Mouse (Mus musculus) cerebellum, postnatal 36 days (tissue): ENCODE measurements around the gene Helq.
A peak's percentile ranks its signal among the peaks of the same experiment; 100 is the strongest.

Experiments used
- DNase-seq, 2 experiments: peaks; one replicate each; pipeline ENCODE4 v3.0.0; 2021 to 2022; ENCODE audit warnings: mixed read lengths in 2 of 2

The Helq gene

GRCm38 (mm10) chr5:100776900-100777299 is 21.5 kb downstream of the Helq start:
- no peak for DNase-seq

- DNase-seq, result no peak
These were observed 22.5 kb downstream of the Helq start for GRCm38 (mm10) chr5:100775778-100776404.

- DNase-seq, result no peak
These were observed 26.8 kb downstream of the Helq start for GRCm38 (mm10) chr5:100771575-100771974.

DNA sequence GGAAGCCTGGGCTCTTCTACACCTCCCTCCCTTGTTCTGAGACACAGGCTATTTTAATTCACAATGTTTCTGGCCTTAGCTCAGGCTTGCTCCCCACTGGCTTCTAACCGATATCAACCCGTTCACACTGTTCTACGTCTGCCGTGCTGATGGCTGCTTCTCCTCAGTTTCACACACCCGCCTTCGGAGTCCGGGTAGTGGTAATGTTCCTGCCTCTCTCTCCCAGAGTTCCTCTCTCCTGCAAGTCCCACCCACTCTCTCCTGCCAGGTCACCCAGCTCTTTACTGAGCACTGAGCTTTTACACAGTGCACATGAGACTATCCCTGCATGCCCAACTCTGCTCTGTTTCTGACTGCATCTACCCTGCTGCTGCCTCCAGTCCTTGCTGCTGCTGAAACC is 32.4 kb downstream of the Helq start:
- no peak for DNase-seq

DNA sequence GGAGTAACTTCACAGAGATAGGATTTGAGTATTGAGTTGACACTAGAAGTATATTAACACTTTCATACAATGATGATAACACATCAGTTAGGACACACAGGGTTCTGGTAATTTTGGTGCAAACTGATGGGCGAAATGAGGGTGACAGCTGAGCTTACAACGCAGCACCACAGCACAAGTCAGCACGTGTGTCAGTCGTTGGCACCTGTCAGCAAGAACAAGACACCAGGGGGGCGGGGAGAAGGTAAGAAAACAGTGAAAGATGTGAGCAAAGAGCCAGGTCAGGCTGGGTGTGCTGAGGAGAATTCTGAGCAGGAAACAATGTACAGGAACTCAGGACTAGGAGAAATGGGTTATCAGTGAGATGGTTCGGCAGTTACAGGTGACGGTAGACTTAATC is 36.7 kb downstream of the Helq start:
- no peak for DNase-seq

- DNase-seq, result no peak
These were observed 38.2 kb downstream of the Helq start for GRCm38 (mm10) chr5:100760049-100760663.

GRCm38 (mm10) chr5:100758121-100758520 is 40.3 kb downstream of the Helq start:
- DNase-seq, result no peak

GRCm38 (mm10) chr5:100753407-100753806 is 45.0 kb downstream of the Helq start:
- peak; percentile 43 to 63 for DNase-seq

- DNase-seq, result no peak
These were observed 46.7 kb downstream of the Helq start for GRCm38 (mm10) chr5:100751655-100752054.

DNA sequence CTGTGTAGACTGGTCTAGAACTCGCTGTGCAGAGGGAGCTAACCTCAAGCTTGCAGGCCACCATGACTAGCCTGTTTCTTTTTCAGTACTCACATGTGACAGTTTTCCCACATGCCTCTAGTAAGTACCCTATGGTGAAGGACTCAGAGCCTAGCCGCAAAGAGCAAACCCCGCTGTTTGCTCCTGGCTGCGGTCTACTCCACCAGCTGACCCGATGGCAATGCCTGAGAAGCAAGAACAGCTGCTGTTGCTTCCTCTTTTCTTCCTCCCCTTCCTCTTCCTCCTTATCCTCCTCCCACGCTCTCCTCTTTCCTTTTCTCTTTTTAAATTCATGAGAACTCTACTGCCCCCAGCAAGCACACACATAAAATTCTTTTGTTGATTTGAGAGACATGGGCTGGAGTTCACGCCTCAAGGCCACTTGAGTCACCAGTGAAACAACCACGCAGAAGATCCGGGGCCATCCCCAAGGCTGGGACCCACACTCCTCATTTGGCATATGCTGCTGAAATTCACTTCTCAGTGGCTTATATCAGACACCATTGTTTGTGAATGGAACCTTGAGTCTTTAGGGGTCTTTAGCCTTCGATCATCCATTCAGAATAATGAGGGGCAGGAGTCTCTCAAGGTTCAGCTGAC is 47.7 kb downstream of the Helq start:
- no peak for DNase-seq

DNA sequence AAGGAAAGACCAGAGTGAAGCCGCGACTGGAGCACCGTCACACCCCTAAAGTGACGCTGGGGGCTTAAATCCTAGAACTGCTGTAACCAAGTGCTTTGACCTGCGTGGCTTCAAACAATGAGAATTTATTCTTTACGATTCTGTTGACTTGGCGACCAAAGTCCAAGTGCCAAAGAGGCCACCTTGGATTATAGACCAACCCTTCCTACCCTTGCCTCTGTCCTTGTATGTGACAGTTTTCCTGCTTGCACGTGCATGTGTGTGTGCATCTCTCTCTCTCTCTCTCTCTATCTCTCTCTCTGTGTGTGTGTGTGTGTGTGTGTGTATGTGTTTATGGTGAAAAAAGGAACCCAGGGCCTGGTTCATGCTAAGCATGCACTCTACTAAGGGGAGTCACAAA is 59.6 kb downstream of the Helq start:
- no peak for DNase-seq

GRCm38 (mm10) chr5:100736919-100737318 is 61.5 kb downstream of the Helq start:
- no peak for DNase-seq

- DNase-seq, result no peak
These were observed 63.9 kb downstream of the Helq start for GRCm38 (mm10) chr5:100734535-100734934.

DNA sequence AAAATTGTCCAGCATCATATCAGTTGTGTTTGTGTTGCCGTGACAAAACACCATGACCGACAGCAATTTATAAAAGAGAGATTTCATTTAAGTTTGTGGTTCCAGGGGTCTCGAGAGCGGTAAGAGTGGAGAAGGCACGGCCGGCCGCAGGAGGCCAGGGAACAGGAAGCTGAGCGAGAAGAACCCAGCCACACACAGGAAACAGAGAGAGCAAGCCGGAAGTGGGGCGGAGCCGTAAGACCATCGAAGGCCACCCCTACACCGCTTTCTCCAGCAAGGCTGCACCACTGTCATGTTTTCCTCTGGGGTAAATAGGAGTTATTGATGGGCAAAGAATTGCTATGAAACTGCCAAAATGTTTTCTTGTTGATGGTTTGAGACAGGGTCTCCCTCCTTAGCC is 69.6 kb downstream of the Helq start:
- no peak for DNase-seq

DNA sequence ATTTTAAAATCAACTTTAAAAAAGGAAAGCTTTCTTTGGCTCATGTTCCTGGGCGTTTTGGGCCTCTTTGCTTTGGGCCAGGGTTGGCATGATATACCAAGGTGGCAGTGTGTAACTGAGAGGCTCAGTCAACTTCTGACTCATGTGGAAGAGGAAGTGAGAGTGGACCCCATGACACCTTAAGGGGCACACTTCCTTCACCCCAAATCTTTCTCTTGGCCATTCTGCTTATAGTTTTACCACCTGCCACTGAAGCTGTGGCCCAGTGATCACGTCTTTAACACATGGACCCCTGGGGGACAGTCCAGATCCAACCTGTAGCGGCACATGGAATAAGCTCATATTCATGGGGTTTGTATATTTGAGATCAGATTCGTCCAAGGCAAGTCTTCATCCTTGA is 72.4 kb downstream of the Helq start:
- no peak for DNase-seq

DNA sequence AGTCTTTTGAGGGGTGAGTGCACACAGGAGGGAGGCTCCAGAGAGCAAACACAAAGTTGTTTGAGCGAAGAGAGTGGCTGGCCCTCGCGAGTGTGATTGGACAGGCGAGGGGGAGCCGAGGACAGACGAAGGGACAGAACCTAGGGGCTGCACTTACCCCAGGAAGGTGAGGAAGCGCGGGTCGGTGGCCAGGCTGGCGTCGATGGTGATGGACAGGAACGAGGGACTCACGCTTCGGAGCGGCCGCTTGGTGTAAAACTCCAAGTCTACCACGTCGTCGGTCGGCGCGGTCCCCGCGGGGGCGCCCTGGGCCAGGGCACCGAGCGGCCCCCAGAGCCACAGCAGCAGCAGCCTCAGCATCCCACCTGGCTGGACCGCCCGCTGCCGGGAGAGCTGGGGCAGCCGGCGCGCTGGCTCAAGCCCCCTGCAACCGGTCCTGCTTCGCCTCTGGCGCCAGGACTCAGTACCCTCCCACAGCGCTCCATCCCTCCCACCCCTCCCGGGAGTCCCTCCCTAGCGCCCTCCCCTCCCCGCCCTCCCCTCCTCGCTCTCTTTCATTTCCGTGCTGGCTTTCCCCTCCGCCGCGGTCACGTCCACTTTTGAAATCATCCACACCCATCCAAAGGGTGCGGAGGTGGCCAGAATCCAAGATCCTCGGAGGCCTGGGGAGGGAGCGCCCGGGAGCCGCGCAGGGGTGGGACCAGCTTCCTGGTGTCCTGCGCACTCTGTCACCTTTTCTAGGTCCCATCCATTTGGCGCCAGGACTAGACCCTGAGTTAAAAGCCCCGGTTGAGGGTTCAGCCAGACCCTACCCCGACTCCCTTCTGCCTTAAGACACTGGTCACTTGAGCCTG is 78.9 kb downstream of the Helq start, which contains the start of gene Hpse:
Gene Hpse, minus strand, starts transcription at position 482 of the 854 bp plus-strand sequence.
- DNase-seq, result peak; percentile 8 to 18

DNA sequence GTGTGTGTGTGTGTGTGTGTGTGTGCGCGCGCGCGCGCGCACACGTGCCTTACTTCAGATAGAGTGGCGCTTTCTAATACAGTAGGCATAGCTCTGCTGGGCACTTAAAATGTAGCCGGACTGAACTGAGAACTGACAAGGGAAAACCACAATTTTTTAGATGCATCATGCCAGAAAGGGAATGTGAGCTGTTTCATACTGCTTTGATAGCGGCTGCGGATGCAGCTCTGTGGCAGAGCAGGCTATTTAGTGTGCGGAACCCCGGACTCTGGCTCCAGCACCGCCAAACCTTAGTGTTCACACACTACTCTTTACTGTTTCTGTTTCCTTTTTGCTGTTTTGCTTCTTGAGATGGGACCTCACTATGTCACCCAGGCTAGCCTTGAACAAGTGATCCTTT is 81.6 kb downstream of the Helq start:
- DNase-seq, result no peak
